Mouse (Mus musculus) midbrain, postnatal 0 days (tissue): ENCODE results near the gene Shf. TPM values are rescaled to one million over a fixed set of nuclear protein-coding genes. Genes with fewer than 3 reads are reported as not detected.
A peak's percentile ranks its signal among the peaks of the same experiment; 100 is the strongest.

Source experiments
- ATAC-seq: fragments of 200-750 bp; cut with Nextera tagmentation; 2 replicates; pipeline ENCODE4 v1.8.0; 2017; ENCODE audit warnings: moderate number of reproducible peaks, mild to moderate bottlenecking, moderate TSS enrichment, moderate library complexity; ENCODE audit not compliant: low FRiP score
- DNase-seq: peaks from one replicate; pipeline ENCODE4 v3.0.0-alpha.2; 2015; ENCODE audit warnings: low spot score
- H3K27ac ChIP-seq: fragments of 300-500 bp; sonication (generic); 2 replicates; pipeline ENCODE4 v1.5.1; 2014; ENCODE audit warnings: low read depth, mild to moderate bottlenecking, low read length, mixed read lengths
- H3K27me3 ChIP-seq: fragments of 300-500 bp; sonication (generic); 2 replicates; pipeline ENCODE4 v1.6.1; 2014; ENCODE audit warnings: low read length, control low read depth, mixed read lengths; ENCODE audit not compliant: insufficient read depth
- H3K36me3 ChIP-seq: fragments of 300-500 bp; sonication (generic); 2 replicates; pipeline ENCODE4 v1.6.1; 2014; ENCODE audit warnings: low read length, control low read depth, mixed read lengths; ENCODE audit not compliant: insufficient read depth
- H3K4me1 ChIP-seq: fragments of 300-500 bp; sonication (generic); 2 replicates; pipeline ENCODE4 v1.6.1; 2014; ENCODE audit warnings: mild to moderate bottlenecking, control low read depth, antibody characterized with exemption, low read length, mixed read lengths; ENCODE audit not compliant: insufficient read depth
- H3K4me2 ChIP-seq: fragments of 300-500 bp; sonication (generic); 2 replicates; pipeline ENCODE4 v1.6.1; 2014; ENCODE audit warnings: low read depth, mild to moderate bottlenecking, low read length, mixed read lengths; ENCODE audit not compliant: poor library complexity, severe bottlenecking
- H3K4me3 ChIP-seq: fragments of 300-500 bp; sonication (generic); 2 replicates; pipeline ENCODE4 v1.5.1; 2014; ENCODE audit warnings: low read depth, mild to moderate bottlenecking, low read length, moderate library complexity
- H3K9ac ChIP-seq: fragments of 300-500 bp; sonication (generic); replicated peaks from 2 replicates; pipeline ENCODE4 v1.6.1; 2014; ENCODE audit warnings: mild to moderate bottlenecking, low read length, moderate library complexity, mixed read lengths; ENCODE audit not compliant: poor library complexity, severe bottlenecking
- H3K9me3 ChIP-seq: fragments of 300-500 bp; sonication (generic); 2 replicates; pipeline ENCODE4 v1.6.1; 2016; ENCODE audit warnings: low read length, control low read depth
- CTCF ChIP-seq: IDR thresholded peaks from 2 replicates; pipeline ENCODE4 v1.5.1; 2016; ENCODE audit warnings: antibody characterized with exemption, mild to moderate bottlenecking
- WGBS: fragments of 180-500 bp; shearing (Covaris S2); extraction: QIAGEN DNeasy Blood & Tissue Kit; methylation state at CpG from one replicate; pipeline ENCODE4 v1.1.7; 2014; 5-methylcytosine and 5-hydroxymethylcytosine counted together
- polyA plus RNA-seq: library from polyadenylated mRNA; unstranded; fragments of >200 nt; fragmentation: Nextera tagmentation; extraction: Ambion mirVana; gene quantifications from 2 replicates; pipeline ENCODE4 v1.2.1, GENCODE M21; 2015
- total RNA-seq: library from RNA; depleted of rRNA; stranded (reverse); fragments of >200 nt; gene quantifications from 2 replicates; pipeline ENCODE4 v1.2.3, GENCODE M21; 2014

The Shf gene
- total and polyA plus RNA-seq, 2 experiments from 2014 or later, result 9.2 to 138 TPM

GRCm38 (mm10) chr2:122315372-122315771 is 53.6 kb downstream of the Shf start, which contains the start of gene Duox1:
TSS of gene Duox1 (plus strand) at chr2:122315672.
- no peaks in the 10 kb centered on the region; the same call in 1 of the 2 replicates for H3K4me1 ChIP-seq
- no peak within 1 kb of the TSS for H3K9ac ChIP-seq
- H3K27ac ChIP-seq, result no peak within 1 kb of the TSS
- no peaks in the 10 kb centered on the region for H3K36me3 ChIP-seq
- H3K4me3 ChIP-seq, result no peak within 1 kb of the TSS
- H3K9me3 ChIP-seq, result no peaks in the 10 kb centered on the region
- 89% methylated on average over 7 of the region's 7 CpGs for WGBS
- ATAC-seq (no peak), DNase-seq (no peak)
- TF ChIP-seq CTCF, result no peak
- H3K27me3 ChIP-seq, result peaks cover 20% of the 10 kb centered on the region
- no peak within 1 kb of the TSS for H3K4me2 ChIP-seq

GRCm38 (mm10) chr2:122313536-122313935 is 55.4 kb downstream of the Shf start, which contains the start of gene Duoxa1:
TSS of gene Duoxa1 (minus strand) at chr2:122313730.
- DNase-seq (no peak), ATAC-seq (0 out of 2 replicates have a peak, but pooled peaks have one; percentile 47)
- Histone ChIP-seq H3K4me1 (no peaks in the 10 kb centered on the region; the same call in 1 of the 2 replicates), H3K36me3 (no peaks in the 10 kb centered on the region), H3K9ac (no peak within 1 kb of the TSS), H3K4me3 (peak within 1 kb of the TSS; percentile 19; the same call in 1 of the 2 replicates), H3K27ac (no peak within 1 kb of the TSS), H3K27me3 (peaks cover 20% of the 10 kb centered on the region), H3K9me3 (no peaks in the 10 kb centered on the region), H3K4me2 (peak within 1 kb of the TSS; percentile 46)
- 3% methylated on average over 24 of the region's 24 CpGs for WGBS
- TF ChIP-seq CTCF, result no peak

GRCm38 (mm10) chr2:122312722-122313417 is 56.1 kb downstream of the Shf start:
- Histone ChIP-seq H3K36me3 (no peaks in the 10 kb centered on the region), H3K9ac (no peak overlapping the region), H3K4me2 (peak overlapping the region; percentile 46), H3K4me1 (no peaks in the 10 kb centered on the region; the same call in 1 of the 2 replicates), H3K27me3 (peaks cover 20% of the 10 kb centered on the region), H3K9me3 (no peaks in the 10 kb centered on the region), H3K27ac (no peak overlapping the region), H3K4me3 (peak overlapping the region; percentile 19; the same call in 1 of the 2 replicates)
- DNase-seq, result peak; percentile 78
- WGBS, result 5% methylated on average over 27 of the region's 27 CpGs
- peak; percentile 74 for TF ChIP-seq CTCF
- ATAC-seq, result peak; percentile 42

GRCm38 (mm10) chr2:122311561-122311960 is 57.4 kb downstream of the Shf start:
- H3K9me3 ChIP-seq, result no peaks in the 10 kb centered on the region
- no peak overlapping the region for H3K9ac ChIP-seq
- no peak for ATAC-seq
- DNase-seq, result no peak
- peaks cover 20% of the 10 kb centered on the region for H3K27me3 ChIP-seq
- H3K36me3 ChIP-seq, result no peaks in the 10 kb centered on the region
- TF ChIP-seq CTCF, result no peak
- H3K4me1 ChIP-seq, result no peaks in the 10 kb centered on the region; the same call in 1 of the 2 replicates
- no peak overlapping the region for H3K27ac ChIP-seq
- H3K4me3 ChIP-seq, result no peak overlapping the region
- 19% methylated on average over 2 of the region's 2 CpGs for WGBS
- H3K4me2 ChIP-seq, result no peak overlapping the region

- ATAC-seq (no peak), DNase-seq (peak; percentile 60)
- Histone ChIP-seq H3K27ac (no peak overlapping the region), H3K36me3 (no peaks in the 10 kb centered on the region), H3K9ac (no peak overlapping the region), H3K4me3 (no peak overlapping the region), H3K9me3 (no peaks in the 10 kb centered on the region), H3K4me1 (no peaks in the 10 kb centered on the region; the same call in 1 of the 2 replicates), H3K27me3 (peaks cover 29% of the 10 kb centered on the region), H3K4me2 (no peak overlapping the region)
- peak; percentile 64 for TF ChIP-seq CTCF
- 23% methylated on average over 3 of the region's 3 CpGs for WGBS
Observed at GRCm38 (mm10) chr2:122309647-122310046, 59.3 kb downstream of the Shf start.

- Histone ChIP-seq H3K9ac (no peak overlapping the region), H3K9me3 (no peaks in the 10 kb centered on the region), H3K4me1 (peaks cover 2% of the 10 kb centered on the region; the same call in 1 of the 2 replicates), H3K4me3 (no peak overlapping the region), H3K4me2 (no peak overlapping the region), H3K36me3 (no peaks in the 10 kb centered on the region), H3K27me3 (peaks cover 12% of the 10 kb centered on the region), H3K27ac (no peak overlapping the region)
- 46% methylated on average over 4 of the region's 4 CpGs for WGBS
- DNase-seq (peak; percentile 78), ATAC-seq (no peak)
- TF ChIP-seq CTCF, result no peak
Observed at GRCm38 (mm10) chr2:122306184-122306583, 62.8 kb downstream of the Shf start.
